Mouse (Mus musculus) bone marrow, adult 2 months (tissue): ENCODE results near the gene Ift52.

Experiments used
- CTCF ChIP-seq: fragments of 200-500 bp; IDR thresholded peaks from 2 replicates; pipeline ENCODE4 v1.5.1; 2011; ENCODE audit warnings: low read length, control low read depth; ENCODE audit not compliant: control insufficient read depth, insufficient read depth
- POLR2A ChIP-seq: fragments of 200-500 bp; IDR thresholded peaks from 2 replicates; pipeline ENCODE4 v1.6.1; 2011; ENCODE audit warnings: low read depth, mild to moderate bottlenecking, control low read depth, low read length, borderline replicate concordance; ENCODE audit not compliant: control insufficient read depth

- TF ChIP-seq CTCF (no peak), POLR2A (no peak)
Observed at GRCm38 (mm10) chr2:163084519-163084918, 67.4 kb downstream of the Ift52 start.
